Mouse (Mus musculus): ENCODE results near the gene Bbof1. TPM values are rescaled to one million over a fixed set of nuclear protein-coding genes. Genes with fewer than 3 reads are reported as not detected.

The Bbof1 gene
- polyA plus RNA-seq, 1 experiment from 2014 or later = 2.6 TPM

DNA sequence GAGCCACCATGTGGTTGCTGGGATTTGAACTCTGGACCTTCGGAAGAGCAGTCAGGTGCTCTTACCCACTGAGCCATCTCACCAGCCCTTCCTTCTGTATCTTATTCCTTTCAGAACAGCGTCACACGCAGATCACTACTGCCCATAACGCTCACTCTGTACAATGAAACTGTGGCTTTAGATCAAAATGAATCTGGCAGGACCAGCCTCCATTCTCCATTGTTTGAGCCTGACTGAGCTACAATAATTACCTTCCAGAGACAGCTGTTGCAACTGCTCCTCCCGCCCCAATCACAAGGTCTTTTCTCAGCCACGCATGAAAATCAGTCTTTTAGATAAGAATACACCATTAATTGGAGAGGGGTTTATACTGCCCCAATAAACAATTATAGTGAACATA lies 4.3 kb upstream of the Bbof1 start:
- Histone ChIP-seq H3K4me2 (replicated peaks) (no peak overlapping the region), H3K27me3 (0 out of 2 replicates have a peak, but pooled peaks cover under 1% of the 10 kb centered on the region), H3K9me3 (replicated peaks) (no peaks in the 10 kb centered on the region), H3K4me3 (no peak overlapping the region), H3K9ac (no peak overlapping the region), H3K27ac (no peak overlapping the region), H3K36me3 (no peaks in the 10 kb centered on the region), H3K4me1 (peaks cover 13% of the 10 kb centered on the region)
- WGBS = 79% methylated on average over 6 of the region's 6 CpGs
- ATAC-seq (ENCODE audit: low FRiP score) = no peak

DNA sequence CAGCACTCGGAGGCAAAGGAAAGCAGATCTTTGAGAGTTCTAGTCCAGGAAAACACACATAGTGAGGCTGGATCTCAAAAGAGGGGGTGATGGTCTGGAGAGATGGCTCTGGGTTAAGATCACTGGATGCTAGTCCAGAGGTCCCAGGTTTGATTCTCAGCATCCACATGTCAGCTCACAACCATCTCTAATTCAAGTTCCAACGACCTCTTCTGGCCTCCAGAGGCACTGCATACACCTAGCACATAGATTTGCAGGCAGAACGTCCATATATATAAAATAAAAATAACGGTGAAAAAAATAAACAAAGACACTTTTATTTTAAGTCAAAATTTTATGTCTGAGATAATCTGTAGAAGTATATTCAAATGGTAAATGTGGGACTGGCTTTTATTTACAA lies 1.6 kb upstream of the Bbof1 start:
- no peak overlapping the region for H3K27ac ChIP-seq
- peaks cover 13% of the 10 kb centered on the region for H3K4me1 ChIP-seq
- H3K9me3 ChIP-seq (replicated peaks) = no peaks in the 10 kb centered on the region
- no peak overlapping the region for H3K4me3 ChIP-seq
- ATAC-seq (ENCODE audit: low FRiP score) = no peak
- 64% methylated on average over 4 of the region's 4 CpGs for WGBS
- H3K4me2 ChIP-seq (replicated peaks) = no peak overlapping the region
- 0 out of 2 replicates have a peak, but pooled peaks cover 2% of the 10 kb centered on the region for H3K27me3 ChIP-seq
- no peaks in the 10 kb centered on the region for H3K36me3 ChIP-seq
- no peak overlapping the region for H3K9ac ChIP-seq

DNA sequence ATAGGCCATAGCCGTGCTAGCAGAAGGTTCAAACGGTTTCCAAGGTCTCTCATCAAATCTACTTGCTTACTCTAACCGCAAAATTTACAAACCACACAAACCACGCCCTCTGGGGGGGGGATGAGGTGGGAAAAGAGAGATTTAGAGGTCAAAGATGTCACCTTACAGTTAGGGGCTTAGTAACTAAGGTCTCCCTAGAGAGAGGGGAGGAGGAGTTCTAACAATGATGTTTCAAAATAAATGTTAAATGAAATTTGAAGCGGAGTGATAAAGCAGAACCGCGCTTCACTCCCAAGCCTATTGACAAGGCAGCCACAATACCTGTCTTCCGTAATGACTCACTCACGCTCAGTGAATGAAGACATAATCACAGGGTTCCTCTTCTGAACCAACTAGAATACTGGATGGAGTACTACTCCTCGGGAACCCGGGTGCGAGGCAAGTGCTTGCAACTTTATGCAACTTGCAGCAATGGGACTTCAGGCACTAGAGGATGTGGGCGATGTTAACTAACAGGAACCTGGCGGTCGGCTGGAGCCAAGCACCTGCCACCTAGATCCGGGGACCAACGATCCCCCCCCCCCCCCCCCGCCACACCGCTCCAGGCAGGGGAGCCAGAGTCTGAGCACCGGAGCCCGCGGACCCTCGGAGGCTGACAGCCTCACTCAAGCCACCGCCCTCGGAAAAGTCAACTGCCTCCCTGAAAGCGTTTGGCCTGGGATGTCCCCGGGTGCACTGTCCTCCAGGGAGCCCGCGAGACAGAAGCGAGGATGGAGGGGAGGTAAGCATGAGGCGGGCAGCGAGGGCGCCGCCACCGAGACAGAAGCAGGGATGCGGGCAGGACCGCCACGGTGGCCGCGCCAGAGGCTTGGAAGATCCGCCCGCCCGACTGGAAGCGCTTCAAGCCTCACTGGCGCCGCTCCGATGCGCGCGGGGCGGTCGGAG lies 725 bp upstream of the Bbof1 start:
- H3K4me2 ChIP-seq (replicated peaks) = peak overlapping the region; percentile 93
- H3K27ac ChIP-seq = peak overlapping the region; percentile 88
- peak overlapping the region; percentile 84 for H3K9ac ChIP-seq
- no peaks in the 10 kb centered on the region for H3K36me3 ChIP-seq
- peaks cover 13% of the 10 kb centered on the region for H3K4me1 ChIP-seq
- H3K9me3 ChIP-seq (replicated peaks) = no peaks in the 10 kb centered on the region
- H3K27me3 ChIP-seq = 0 out of 2 replicates have a peak, but pooled peaks cover 2% of the 10 kb centered on the region
- H3K4me3 ChIP-seq = peak overlapping the region; percentile 81
- ATAC-seq (ENCODE audit: low FRiP score) = peak; percentile 78
- 2% methylated on average over 51 of the region's 52 CpGs for WGBS

DNA sequence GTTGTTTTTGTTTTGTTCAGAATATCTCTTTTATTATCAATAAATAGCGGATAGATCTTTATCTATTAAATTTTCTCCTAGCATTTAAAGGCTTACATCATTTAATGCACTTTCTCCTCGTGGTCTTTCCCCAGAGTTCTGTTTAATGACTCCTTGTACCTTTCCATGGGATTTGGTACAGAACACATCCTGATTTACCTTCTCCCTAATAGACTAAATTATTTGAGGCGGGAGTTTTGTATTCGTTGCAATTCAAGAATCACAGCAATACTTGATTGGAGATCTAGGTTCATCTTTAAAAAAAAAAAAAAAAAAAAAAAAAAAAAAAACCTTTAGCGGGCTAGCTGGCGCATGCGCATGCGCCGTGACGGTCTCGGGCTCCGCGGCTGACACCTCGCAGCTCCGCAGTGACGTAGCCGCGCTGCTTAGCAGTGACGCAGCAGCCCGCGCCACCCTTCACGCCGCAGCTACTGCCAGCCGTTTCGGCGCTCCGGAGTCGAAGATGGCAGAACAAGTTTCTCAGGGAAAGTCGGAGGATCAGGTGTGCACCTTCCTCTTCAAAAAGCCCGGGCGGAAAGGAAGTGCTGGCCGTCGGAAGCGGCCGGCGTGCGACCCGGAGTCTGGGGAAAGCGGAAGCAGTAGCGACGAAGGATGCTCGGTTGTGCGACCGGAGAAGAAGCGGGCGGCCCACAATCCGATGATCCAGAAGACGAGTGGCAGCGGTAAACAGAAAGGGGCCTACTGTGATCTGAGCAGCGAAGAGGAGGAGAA lies 8.1 kb downstream of the Bbof1 start, which contains the start of gene Rnf113a2:
Gene Rnf113a2 (plus strand): TSS at position 363 of the 771 bp plus-strand sequence.
- Histone ChIP-seq H3K4me3 (peak within 1 kb of the TSS; percentile 56), H3K9ac (peak within 1 kb of the TSS; percentile 66), H3K27me3 (no peaks in the 10 kb centered on the region), H3K27ac (peak within 1 kb of the TSS; percentile 67; the same call in 1 of the 2 replicates), H3K4me1 (peaks cover 3% of the 10 kb centered on the region; the same call in 1 of the 2 replicates), H3K9me3 (replicated peaks) (no peaks in the 10 kb centered on the region), H3K36me3 (no peaks in the 10 kb centered on the region), H3K4me2 (replicated peaks) (peak within 1 kb of the TSS; percentile 69)
- peak; percentile 89 for ATAC-seq (ENCODE audit: low FRiP score)
- 3% methylated on average over 50 of the region's 50 CpGs for WGBS

DNA sequence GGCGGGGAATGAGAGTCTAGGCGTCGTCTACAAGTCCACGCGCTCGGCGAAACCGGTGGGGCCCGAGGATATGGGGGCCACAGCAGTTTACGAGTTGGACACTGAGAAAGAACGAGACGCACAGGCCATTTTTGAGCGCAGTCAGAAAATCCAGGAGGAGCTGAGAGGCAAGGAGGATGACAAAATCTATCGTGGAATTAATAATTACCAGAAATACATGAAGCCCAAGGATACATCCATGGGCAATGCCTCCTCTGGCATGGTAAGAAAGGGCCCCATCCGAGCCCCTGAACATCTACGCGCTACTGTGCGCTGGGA lies 8.7 kb downstream of the Bbof1 start:
- no peak for ATAC-seq (ENCODE audit: low FRiP score)
- Histone ChIP-seq H3K4me1 (peaks cover 3% of the 10 kb centered on the region; the same call in 1 of the 2 replicates), H3K36me3 (no peaks in the 10 kb centered on the region), H3K9ac (peak overlapping the region; percentile 66), H3K27me3 (no peaks in the 10 kb centered on the region), H3K4me2 (replicated peaks) (peak overlapping the region; percentile 69), H3K4me3 (peak overlapping the region; percentile 56), H3K27ac (peak overlapping the region; percentile 67; the same call in 1 of the 2 replicates), H3K9me3 (replicated peaks) (no peaks in the 10 kb centered on the region)
- WGBS = 38% methylated on average over 18 of the region's 18 CpGs

DNA sequence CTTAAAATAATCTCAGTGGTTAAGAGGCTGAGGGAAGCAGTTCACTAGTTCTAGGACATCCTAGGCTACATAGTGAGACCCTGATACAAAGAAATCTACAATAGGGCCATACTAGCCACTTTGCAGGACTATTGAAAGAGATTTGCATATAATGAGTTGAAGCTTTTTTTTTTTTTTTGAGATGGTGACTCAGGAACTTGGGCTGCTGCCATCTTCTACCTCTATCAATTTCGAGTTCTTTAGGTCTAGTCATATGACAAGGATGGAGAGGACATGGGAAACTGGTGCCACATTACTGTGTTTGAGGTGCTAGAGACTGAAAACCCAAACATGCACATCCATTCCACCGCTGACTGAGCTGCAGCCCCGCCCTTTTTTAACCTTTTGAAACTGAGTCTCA lies 15.1 kb downstream of the Bbof1 start:
- WGBS = 61% methylated on average over 3 of the region's 3 CpGs
- no peaks in the 10 kb centered on the region for H3K4me1 ChIP-seq
- H3K27ac ChIP-seq = no peak overlapping the region
- no peak overlapping the region for H3K9ac ChIP-seq
- H3K9me3 ChIP-seq (replicated peaks) = no peaks in the 10 kb centered on the region
- no peaks in the 10 kb centered on the region for H3K27me3 ChIP-seq
- no peak for ATAC-seq (ENCODE audit: low FRiP score)
- no peaks in the 10 kb centered on the region for H3K36me3 ChIP-seq
- H3K4me3 ChIP-seq = no peak overlapping the region
- no peak overlapping the region for H3K4me2 ChIP-seq (replicated peaks)

DNA sequence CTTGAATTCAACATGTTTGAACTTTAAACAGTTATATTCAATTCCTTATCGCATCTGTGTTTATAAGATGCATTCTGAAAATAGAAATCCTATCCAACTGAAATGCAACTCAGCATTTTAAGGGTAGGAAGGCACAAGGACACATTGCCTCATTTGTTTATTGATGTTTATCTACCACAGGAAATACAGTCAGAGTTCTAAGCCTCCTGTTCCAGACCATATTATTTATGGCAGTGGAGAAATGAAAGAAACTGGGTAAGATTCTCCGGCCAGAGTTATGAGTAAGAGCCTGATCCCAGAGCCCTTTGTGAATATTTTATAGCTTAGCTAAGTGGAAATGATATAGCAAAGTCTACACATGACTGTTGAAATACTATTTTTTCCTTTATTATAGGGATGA lies 21.0 kb downstream of the Bbof1 start:
- ATAC-seq (ENCODE audit: low FRiP score) = no peak
- H3K9ac ChIP-seq = no peak overlapping the region
- H3K36me3 ChIP-seq = peaks cover 11% of the 10 kb centered on the region; the same call in 1 of the 2 replicates
- H3K9me3 ChIP-seq (replicated peaks) = no peaks in the 10 kb centered on the region
- H3K4me3 ChIP-seq = no peak overlapping the region
- WGBS = 97% methylated on average over 2 of the region's 2 CpGs
- no peaks in the 10 kb centered on the region for H3K27me3 ChIP-seq
- H3K4me2 ChIP-seq (replicated peaks) = no peak overlapping the region
- no peak overlapping the region for H3K27ac ChIP-seq
- H3K4me1 ChIP-seq = no peaks in the 10 kb centered on the region

DNA sequence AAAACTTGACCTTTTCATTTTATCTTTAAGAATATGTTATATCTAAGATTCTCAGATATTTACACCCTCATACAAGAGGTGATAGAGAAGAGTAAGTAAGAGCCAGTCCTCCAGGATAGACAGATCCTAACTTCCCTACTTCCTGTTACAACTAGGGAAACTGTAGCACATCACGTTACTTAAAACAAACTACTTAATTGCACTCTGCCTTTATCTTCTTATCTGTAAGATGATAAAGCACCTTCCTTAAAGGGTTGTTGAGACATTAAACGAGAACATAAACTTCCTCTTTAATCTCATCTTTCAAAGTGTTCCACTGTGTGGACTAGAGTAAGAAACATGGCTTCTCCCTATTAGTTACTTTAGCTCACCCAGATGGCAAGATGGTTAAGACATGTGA lies 29.8 kb downstream of the Bbof1 start:
- Histone ChIP-seq H3K9ac (no peak overlapping the region), H3K4me2 (replicated peaks) (no peak overlapping the region), H3K4me3 (no peak overlapping the region), H3K27ac (no peak overlapping the region), H3K9me3 (replicated peaks) (no peaks in the 10 kb centered on the region), H3K36me3 (no peaks in the 10 kb centered on the region), H3K4me1 (no peaks in the 10 kb centered on the region), H3K27me3 (no peaks in the 10 kb centered on the region)
- 72% methylated on average over 2 of the region's 2 CpGs for WGBS
- ATAC-seq (ENCODE audit: low FRiP score) = no peak

DNA sequence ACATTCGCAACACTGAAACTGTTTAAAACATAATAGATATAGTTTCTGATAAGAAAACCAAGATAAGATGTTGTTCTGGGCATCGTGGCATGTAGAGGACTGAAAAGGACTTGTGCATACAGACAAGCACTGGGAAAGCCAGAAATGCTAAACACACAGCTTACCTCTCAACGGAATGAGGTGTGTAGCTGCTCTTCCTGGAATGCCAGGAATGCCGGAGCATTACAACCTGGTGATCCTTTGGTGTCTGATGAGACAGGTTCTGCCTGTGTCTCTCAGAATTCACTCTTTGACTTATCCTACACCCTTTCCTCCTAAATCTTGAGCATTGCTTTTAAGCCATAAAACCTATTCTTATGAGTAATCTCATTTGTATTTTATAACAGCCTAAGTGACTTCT lies 33.7 kb downstream of the Bbof1 start:
- WGBS = 77% methylated on average over 4 of the region's 4 CpGs
- Histone ChIP-seq H3K9me3 (replicated peaks) (no peaks in the 10 kb centered on the region), H3K9ac (no peak overlapping the region), H3K4me2 (replicated peaks) (no peak overlapping the region), H3K27ac (no peak overlapping the region), H3K27me3 (0 out of 2 replicates have a peak, but pooled peaks cover 4% of the 10 kb centered on the region), H3K4me1 (no peaks in the 10 kb centered on the region), H3K4me3 (no peak overlapping the region), H3K36me3 (no peaks in the 10 kb centered on the region)
- no peak for ATAC-seq (ENCODE audit: low FRiP score)

DNA sequence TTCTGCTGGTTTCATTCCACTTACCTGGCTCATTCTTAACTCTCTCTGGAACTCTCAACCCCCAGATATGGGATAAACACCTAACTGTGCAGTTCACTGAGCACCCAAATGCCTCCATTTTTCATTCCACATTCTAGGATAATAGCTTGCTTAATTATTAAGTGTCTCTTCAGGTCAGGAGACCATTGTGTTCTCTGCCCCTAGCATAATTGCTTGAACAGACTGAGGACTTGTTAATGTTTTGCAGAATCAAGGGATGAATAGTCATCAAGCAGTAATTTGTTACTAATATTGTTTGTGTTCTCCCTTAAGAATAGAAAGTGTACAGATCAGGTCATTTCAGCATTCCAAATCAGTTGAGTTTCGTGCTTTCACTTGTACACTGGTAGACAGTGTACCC lies 38.5 kb downstream of the Bbof1 start:
- ATAC-seq (ENCODE audit: low FRiP score) = no peak

DNA sequence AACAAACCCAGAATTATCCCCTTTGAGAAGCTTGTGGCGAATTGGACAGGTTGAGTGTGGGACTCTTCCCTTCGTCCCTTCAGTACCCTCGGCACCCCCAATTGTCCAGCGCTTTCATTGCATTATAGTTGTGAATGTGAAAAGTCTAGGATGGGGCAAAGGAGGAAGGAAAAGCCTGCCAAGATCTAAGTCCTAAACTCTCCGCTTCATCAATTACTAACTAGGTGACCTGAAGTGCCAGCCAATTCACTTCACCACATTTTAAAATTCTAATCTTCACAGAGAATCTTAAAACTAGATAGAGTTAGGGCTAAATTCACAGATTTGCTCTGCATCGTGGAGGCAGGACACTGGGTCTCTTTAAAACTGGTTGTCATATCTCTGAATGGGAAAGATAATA lies 39.3 kb downstream of the Bbof1 start:
- H3K9ac ChIP-seq = no peak overlapping the region

More for the DNA sequence above, 38.5 kb downstream of the Bbof1 start:
- no peaks in the 10 kb centered on the region for H3K36me3 ChIP-seq
- no peaks in the 10 kb centered on the region for H3K9me3 ChIP-seq (replicated peaks)
- H3K27me3 ChIP-seq = 0 out of 2 replicates have a peak, but pooled peaks cover 4% of the 10 kb centered on the region
- H3K4me1 ChIP-seq = peaks cover 12% of the 10 kb centered on the region
- H3K4me3 ChIP-seq = no peak overlapping the region
- H3K27ac ChIP-seq = no peak overlapping the region
- H3K9ac ChIP-seq = no peak overlapping the region
- H3K4me2 ChIP-seq (replicated peaks) = no peak overlapping the region
- WGBS = 73% methylated on average over 1 of the region's 1 CpGs

DNA sequence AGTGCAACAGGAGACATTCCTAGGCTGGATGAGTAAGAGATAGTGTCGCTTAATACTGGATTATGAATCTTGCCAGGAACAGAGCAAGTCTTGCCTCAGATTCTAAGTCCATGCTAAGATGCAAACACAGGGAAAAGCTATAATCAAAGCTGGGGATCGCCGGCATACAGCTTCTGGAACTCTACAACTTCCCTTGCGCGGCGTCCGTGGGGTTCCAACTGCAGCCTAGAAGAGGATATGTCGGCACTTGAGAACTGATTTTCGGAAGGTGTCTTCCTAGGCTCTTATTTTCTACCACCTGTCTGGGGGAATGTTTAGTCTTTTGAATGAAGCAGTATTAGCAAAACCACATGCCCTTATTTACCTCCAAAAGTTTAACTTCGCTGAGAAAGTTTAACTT lies 41.0 kb downstream of the Bbof1 start:
- no peaks in the 10 kb centered on the region for H3K9me3 ChIP-seq (replicated peaks)
- 50% methylated on average over 10 of the region's 10 CpGs for WGBS

More for the DNA sequence above, 39.3 kb downstream of the Bbof1 start:
- Histone ChIP-seq H3K36me3 (no peaks in the 10 kb centered on the region), H3K9me3 (replicated peaks) (no peaks in the 10 kb centered on the region), H3K4me1 (peaks cover 20% of the 10 kb centered on the region), H3K27me3 (0 out of 2 replicates have a peak, but pooled peaks cover 4% of the 10 kb centered on the region), H3K27ac (no peak overlapping the region), H3K4me3 (no peak overlapping the region), H3K4me2 (replicated peaks) (no peak overlapping the region)
- no peak for ATAC-seq (ENCODE audit: low FRiP score)
- 86% methylated on average over 6 of the region's 6 CpGs for WGBS

More for the DNA sequence above, 41.0 kb downstream of the Bbof1 start:
- peak overlapping the region; percentile 72; the same call in 1 of the 2 replicates for H3K4me3 ChIP-seq
- 0 out of 2 replicates have a peak, but pooled peaks cover 4% of the 10 kb centered on the region for H3K27me3 ChIP-seq
- H3K27ac ChIP-seq = no peak overlapping the region
- H3K4me1 ChIP-seq = peaks cover 20% of the 10 kb centered on the region
- no peaks in the 10 kb centered on the region for H3K36me3 ChIP-seq
- H3K9ac ChIP-seq = peak overlapping the region; percentile 61; the same call in 1 of the 2 replicates
- no peak for ATAC-seq (ENCODE audit: low FRiP score)
- peak overlapping the region; percentile 86 for H3K4me2 ChIP-seq (replicated peaks)
